Mouse (Mus musculus): ENCODE results near the gene Col4a6.

- TF ChIP-seq EP300 (IDR thresholded peaks at IDR 0.05; ENCODE audit: low read depth), result no peak
- no peak for TF ChIP-seq CTCF (IDR thresholded peaks at IDR 0.05; ENCODE audit: low read depth)
Observed at GRCm38 (mm10) chrX:141151182-141151581, 322.7 kb downstream of the Col4a6 start.
